Mouse (Mus musculus) lung, embryonic 15.5 days (tissue): ENCODE measurements around the gene Runx2. TPM values are rescaled to one million over a fixed set of nuclear protein-coding genes. Genes with fewer than 3 reads are reported as not detected.

Experiments
- ATAC-seq: fragments of 200-750 bp; cut with Nextera tagmentation; 2 replicates; pipeline ENCODE4 v1.8.0; 2017; ENCODE audit warnings: moderate number of reproducible peaks, borderline replicate concordance; ENCODE audit not compliant: low FRiP score, low TSS enrichment; ENCODE audit errors: extremely low read depth
- H3K27ac ChIP-seq: fragments of 300-500 bp; sonication (generic); 2 replicates; pipeline ENCODE4 v1.5.1; 2015; ENCODE audit warnings: moderate library complexity, mild to moderate bottlenecking, inconsistent platforms
- H3K27me3 ChIP-seq: fragments of 300-500 bp; sonication (generic); 2 replicates; pipeline ENCODE4 v1.6.1; 2015; ENCODE audit warnings: inconsistent platforms
- H3K36me3 ChIP-seq: fragments of 300-500 bp; sonication (generic); 2 replicates; pipeline ENCODE4 v1.6.1; 2015; ENCODE audit warnings: inconsistent platforms
- H3K4me1 ChIP-seq: fragments of 300-500 bp; sonication (generic); 2 replicates; pipeline ENCODE4 v1.6.1; 2015; ENCODE audit warnings: inconsistent platforms
- H3K4me2 ChIP-seq: fragments of 300-500 bp; sonication (generic); 2 replicates; pipeline ENCODE4 v1.6.1; 2015; ENCODE audit warnings: inconsistent platforms, mild to moderate bottlenecking, moderate library complexity
- H3K4me3 ChIP-seq: fragments of 300-500 bp; sonication (generic); 2 replicates; pipeline ENCODE4 v1.5.1; 2015; ENCODE audit warnings: mild to moderate bottlenecking, inconsistent platforms
- H3K9ac ChIP-seq: fragments of 300-500 bp; sonication (generic); 2 replicates; pipeline ENCODE4 v1.6.1; 2015; ENCODE audit warnings: inconsistent platforms
- H3K9me3 ChIP-seq: fragments of 300-500 bp; sonication (generic); 2 replicates; pipeline ENCODE4 v1.6.1; 2016; ENCODE audit warnings: inconsistent platforms
- WGBS: fragments of 180-500 bp; shearing (Covaris S2); methylation state at CpG from one replicate; pipeline ENCODE4 v1.1.7; 2015; 5-methylcytosine and 5-hydroxymethylcytosine counted together
- polyA plus RNA-seq: library from polyadenylated mRNA; unstranded; fragments of >200 nt; fragmentation: Nextera tagmentation; extraction: Ambion mirVana; gene quantifications from 2 replicates; pipeline ENCODE4 v1.2.1, GENCODE M21; 2015

Runx2 gene
- polyA plus RNA-seq, 1 experiment from 2014 or later = 0.80 TPM

- H3K27ac ChIP-seq = no peak overlapping the region
- no peaks in the 10 kb centered on the region for H3K4me1 ChIP-seq
- no peaks in the 10 kb centered on the region for H3K27me3 ChIP-seq
- H3K4me2 ChIP-seq = no peak overlapping the region
- WGBS = 91% methylated on average over 12 of the region's 12 CpGs
- no peaks in the 10 kb centered on the region; the same call in 1 of the 2 replicates for H3K36me3 ChIP-seq
- no peak overlapping the region for H3K9ac ChIP-seq
- H3K9me3 ChIP-seq = no peaks in the 10 kb centered on the region
- ATAC-seq = no peak
- H3K4me3 ChIP-seq = no peak overlapping the region
These were observed 22.2 kb downstream of the Runx2 start for GRCm38 (mm10) chr17:44792218-44792917.

GRCm38 (mm10) chr17:44788982-44789747, 25.4 kb downstream of the Runx2 start:
- WGBS = 76% methylated on average over 5 of the region's 5 CpGs
- Histone ChIP-seq H3K9ac (no peak overlapping the region), H3K27ac (no peak overlapping the region), H3K9me3 (no peaks in the 10 kb centered on the region), H3K36me3 (no peaks in the 10 kb centered on the region; the same call in 1 of the 2 replicates), H3K4me2 (no peak overlapping the region), H3K4me1 (no peaks in the 10 kb centered on the region), H3K4me3 (no peak overlapping the region), H3K27me3 (no peaks in the 10 kb centered on the region)
- no peak for ATAC-seq

- no peaks in the 10 kb centered on the region for H3K27me3 ChIP-seq
- H3K27ac ChIP-seq = no peak overlapping the region
- no peak overlapping the region for H3K4me3 ChIP-seq
- H3K9me3 ChIP-seq = no peaks in the 10 kb centered on the region
- peaks cover 2% of the 10 kb centered on the region; the same call in 1 of the 2 replicates for H3K4me1 ChIP-seq
- 68% methylated on average over 2 of the region's 2 CpGs for WGBS
- H3K4me2 ChIP-seq = no peak overlapping the region
- H3K36me3 ChIP-seq = no peaks in the 10 kb centered on the region
- H3K9ac ChIP-seq = no peak overlapping the region
- ATAC-seq = no peak
These were observed 31.5 kb downstream of the Runx2 start for GRCm38 (mm10) chr17:44783143-44783542.

- Histone ChIP-seq H3K4me3 (no peak overlapping the region), H3K9ac (no peak overlapping the region), H3K27ac (no peak overlapping the region), H3K36me3 (no peaks in the 10 kb centered on the region), H3K4me2 (no peak overlapping the region), H3K4me1 (peaks cover 3% of the 10 kb centered on the region; the same call in 1 of the 2 replicates), H3K27me3 (no peaks in the 10 kb centered on the region), H3K9me3 (no peaks in the 10 kb centered on the region)
- WGBS = 86% methylated on average over 4 of the region's 4 CpGs
- no peak for ATAC-seq
These were observed 32.2 kb downstream of the Runx2 start for GRCm38 (mm10) chr17:44782366-44782765.

- 49% methylated on average over 4 of the region's 4 CpGs for WGBS
These were observed 34.2 kb downstream of the Runx2 start for GRCm38 (mm10) chr17:44780353-44780752.

GRCm38 (mm10) chr17:44778141-44778540, 36.5 kb downstream of the Runx2 start:
- WGBS = 74% methylated on average over 5 of the region's 5 CpGs
- Histone ChIP-seq H3K36me3 (no peaks in the 10 kb centered on the region), H3K27me3 (no peaks in the 10 kb centered on the region), H3K4me3 (peak overlapping the region; percentile 94; the same call in 1 of the 2 replicates), H3K9ac (no peak overlapping the region), H3K4me2 (peak overlapping the region; percentile 81), H3K27ac (peak overlapping the region; percentile 90; the same call in 1 of the 2 replicates), H3K4me1 (peaks cover 3% of the 10 kb centered on the region; the same call in 1 of the 2 replicates), H3K9me3 (no peaks in the 10 kb centered on the region)
- no peak for ATAC-seq

More at GRCm38 (mm10) chr17:44780353-44780752, 34.2 kb downstream of the Runx2 start:
- Histone ChIP-seq H3K27me3 (no peaks in the 10 kb centered on the region), H3K4me1 (peaks cover 3% of the 10 kb centered on the region; the same call in 1 of the 2 replicates), H3K9me3 (no peaks in the 10 kb centered on the region), H3K9ac (no peak overlapping the region), H3K4me2 (no peak overlapping the region), H3K36me3 (no peaks in the 10 kb centered on the region), H3K27ac (no peak overlapping the region), H3K4me3 (no peak overlapping the region)
- no peak for ATAC-seq

GRCm38 (mm10) chr17:44777337-44777804, 37.2 kb downstream of the Runx2 start:
- under 1% methylated on average over 35 of the region's 35 CpGs for WGBS
- peak; percentile 89 for ATAC-seq
- Histone ChIP-seq H3K36me3 (no peaks in the 10 kb centered on the region), H3K4me2 (peak overlapping the region; percentile 81), H3K4me3 (peak overlapping the region; percentile 94), H3K9ac (peak overlapping the region; percentile 92), H3K4me1 (peaks cover 3% of the 10 kb centered on the region; the same call in 1 of the 2 replicates), H3K27ac (peak overlapping the region; percentile 90), H3K27me3 (no peaks in the 10 kb centered on the region), H3K9me3 (no peaks in the 10 kb centered on the region)

- peak within 1 kb of the TSS; percentile 92 for H3K9ac ChIP-seq
- ATAC-seq = peak; percentile 96
- peak within 1 kb of the TSS; percentile 90 for H3K27ac ChIP-seq
- peak within 1 kb of the TSS; percentile 94 for H3K4me3 ChIP-seq
- no peaks in the 10 kb centered on the region for H3K27me3 ChIP-seq
- no peaks in the 10 kb centered on the region for H3K36me3 ChIP-seq
- under 1% methylated on average over 39 of the region's 40 CpGs for WGBS
- no peaks in the 10 kb centered on the region for H3K9me3 ChIP-seq
- H3K4me2 ChIP-seq = peak within 1 kb of the TSS; percentile 81
- peaks cover 3% of the 10 kb centered on the region; the same call in 1 of the 2 replicates for H3K4me1 ChIP-seq
These were observed 37.8 kb downstream of the Runx2 start, which contains the start of gene Supt3 for GRCm38 (mm10) chr17:44776738-44777270. Gene Supt3 (plus strand): TSS chr17:44777152.

- H3K9ac ChIP-seq = no peak overlapping the region
- 86% methylated on average over 2 of the region's 2 CpGs for WGBS
- ATAC-seq = no peak
These were observed 42.0 kb downstream of the Runx2 start for GRCm38 (mm10) chr17:44772576-44772975.

GRCm38 (mm10) chr17:44770871-44771270, 43.7 kb downstream of the Runx2 start:
- no peak overlapping the region for H3K9ac ChIP-seq
- 83% methylated on average over 2 of the region's 2 CpGs for WGBS

More at GRCm38 (mm10) chr17:44772576-44772975, 42.0 kb downstream of the Runx2 start:
- H3K27me3 ChIP-seq = no peaks in the 10 kb centered on the region
- H3K4me1 ChIP-seq = no peaks in the 10 kb centered on the region; the same call in 1 of the 2 replicates
- H3K27ac ChIP-seq = no peak overlapping the region
- H3K36me3 ChIP-seq = no peaks in the 10 kb centered on the region
- H3K4me3 ChIP-seq = no peak overlapping the region
- H3K4me2 ChIP-seq = no peak overlapping the region
- no peaks in the 10 kb centered on the region for H3K9me3 ChIP-seq

GRCm38 (mm10) chr17:44768522-44768921, 46.1 kb downstream of the Runx2 start:
- Histone ChIP-seq H3K4me3 (no peak overlapping the region), H3K9ac (no peak overlapping the region), H3K27ac (no peak overlapping the region), H3K36me3 (no peaks in the 10 kb centered on the region), H3K4me2 (no peak overlapping the region), H3K27me3 (no peaks in the 10 kb centered on the region), H3K9me3 (no peaks in the 10 kb centered on the region), H3K4me1 (no peaks in the 10 kb centered on the region; the same call in 1 of the 2 replicates)
- whole genome bisulfite sequencing = 67% methylated on average over 5 of the region's 5 CpGs
- no peak for ATAC-seq

More at GRCm38 (mm10) chr17:44770871-44771270, 43.7 kb downstream of the Runx2 start:
- Histone ChIP-seq H3K9me3 (no peaks in the 10 kb centered on the region), H3K36me3 (no peaks in the 10 kb centered on the region), H3K27me3 (no peaks in the 10 kb centered on the region), H3K27ac (no peak overlapping the region), H3K4me1 (no peaks in the 10 kb centered on the region; the same call in 1 of the 2 replicates), H3K4me3 (no peak overlapping the region), H3K4me2 (no peak overlapping the region)
- ATAC-seq = no peak
